Mouse (Mus musculus) frontal cortex, adult 2 months (tissue): ENCODE measurements at regions not wholly inside any gene's neighbourhood (a gene's known extent, or its start where the extent isn't known, plus 50 kb on each side); places are given as distances from the start of the nearest gene placed in this dataset.

Source experiments
- DNase-seq, 2 experiments: peaks; one replicate each; pipeline ENCODE4 v3.0.0; 2022; ENCODE audit warnings: low spot score in 1 of 2; ENCODE audit errors: extremely low spot score in 1 of 2

GRCm38 (mm10) chr2:21046503-21047116 is 77.9 kb upstream of the Arhgap21 start:
- DNase-seq, result no peak

GRCm38 (mm10) chr2:21044781-21045180 is 76.1 kb upstream of the Arhgap21 start:
- DNase-seq, result no peak

GRCm38 (mm10) chr2:21044007-21044406 is 75.3 kb upstream of the Arhgap21 start:
- DNase-seq, result no peak

GRCm38 (mm10) chr2:21043302-21043701 is 74.6 kb upstream of the Arhgap21 start:
- no peak for DNase-seq

GRCm38 (mm10) chr2:21037607-21038006 is 68.9 kb upstream of the Arhgap21 start:
- DNase-seq, result no peak

GRCm38 (mm10) chr2:21037181-21037580 is 68.5 kb upstream of the Arhgap21 start:
- peak; percentile 85 to 90 for DNase-seq

GRCm38 (mm10) chr2:21035884-21036648 is 67.4 kb upstream of the Arhgap21 start:
- DNase-seq, result no peak

- peak; percentile 48 to 84 for DNase-seq
Measured at GRCm38 (mm10) chr2:21034651-21035050, 66.0 kb upstream of the Arhgap21 start.

- no peak for DNase-seq
Measured at GRCm38 (mm10) chr2:21030650-21031049, 62.0 kb upstream of the Arhgap21 start.

GRCm38 (mm10) chr2:21029391-21030010 is 60.8 kb upstream of the Arhgap21 start:
- no peak for DNase-seq

GRCm38 (mm10) chr2:21028605-21029004 is 59.9 kb upstream of the Arhgap21 start:
- peak; percentile 42 for DNase-seq

GRCm38 (mm10) chr2:21018535-21018934 is 49.9 kb upstream of the Arhgap21 start:
- DNase-seq, result no peak
